ENCODE assay signal across 10 mouse cellular contexts in genomic region chr3:126771032-126771431, GRCm38 (mm10).
DNase-seq lines count a peak whose midpoint lies in the region; ATAC-seq and TF ChIP-seq lines count a peak whose summit lies in the region.
"Had no signal": no experiment of that assay in that cellular context is flagged by ENCODE, and none has a peak within 500 bp of the region (broad histone marks: within the 10 kb centered on the region; RNA-seq: fewer than 3 reads in every experiment).

No protein-coding gene starts in this region.

- no peak overlapping the region for H3K4me3 ChIP-seq in cerebellum, adult 2 months (replicated peaks; ENCODE audit: insufficient read depth, low read depth, low read length)
- H3K4me3 ChIP-seq: erythroblast, embryonic 14.5 days; neural tube, embryonic 13.5 days had no signal

- TF ChIP-seq POLR2A in cerebellum, adult 2 months (IDR thresholded peaks at IDR 0.05; ENCODE audit: borderline replicate concordance, insufficient read depth, low read length): no peak

- peak; percentile 36; the same call in 1 of the 2 replicates for ATAC-seq in cerebellum, adult (ENCODE audit: insufficient number of reproducible peaks, low FRiP score, low TSS enrichment)
- peak; percentile 8 for ATAC-seq in CD4-positive, CD25-positive, alpha-beta regulatory T cell, adult 4 months
- ATAC-seq in monocyte, adult 5-6 weeks (replicated peaks; ENCODE audit: insufficient number of reproducible peaks, low FRiP score, low TSS enrichment, poor library complexity, severe bottlenecking): 0 out of 2 replicates have a peak, but pooled peaks have one; percentile 24

- TF ChIP-seq CTCF in cerebellum, adult 2 months (IDR thresholded peaks at IDR 0.05; ENCODE audit: borderline replicate concordance, insufficient read depth, low read depth, low read length): no peak

- no peak overlapping the region for H3K27ac ChIP-seq in cerebellum, adult 2 months (ENCODE audit: insufficient read depth, low read length)
- H3K27ac ChIP-seq: neural tube, embryonic 13.5 days had no signal

- WGBS in cerebellum, adult 2 months: 81% methylated on average over 8 of the region's 8 CpGs

- no peak for DNase-seq in cerebellum, adult 2 months
- peak; percentile 27 for DNase-seq in kidney, adult 9 months
- no peak for DNase-seq in layer of hippocampus, adult 9-11 months
- DNase-seq in adrenal gland, postnatal 14 days: no peak
- DNase-seq in retina, embryonic 14.5 days (ENCODE audit: low spot score): no peak

- no peaks in the 10 kb centered on the region for H3K27me3 ChIP-seq in cerebellum, adult 2 months (ENCODE audit: control insufficient read depth, insufficient read depth, low read length)
- H3K27me3 ChIP-seq: neural tube, embryonic 13.5 days had no signal

- no peaks in the 10 kb centered on the region for H3K4me1 ChIP-seq in cerebellum, adult 2 months (ENCODE audit: control insufficient read depth, insufficient read depth, low read length)
